ENCODE assay signal across 8 mouse cellular contexts in genomic region chr11:114726965-114727825, GRCm38 (mm10). TPM values are rescaled to one million over a fixed set of nuclear protein-coding genes. Genes with fewer than 3 reads are reported as not detected.
DNase-seq lines count a peak whose midpoint lies in the region.

TSS of gene Dnaic2 (plus strand) at chr11:114727408.

- WGBS in hindbrain, embryonic 10.5 days: 12% methylated on average over 34 of the region's 34 CpGs

- peak; percentile 92 for DNase-seq in ZHBTc4 (ENCODE audit: low read depth, low spot score)
- DNase-seq in cerebellum, adult 9-10 months: peak; percentile 56
- DNase-seq in frontal cortex, postnatal 10 days (ENCODE audit: low spot score in 2 of 2): peak; percentile 58 to 71
- DNase-seq in hindbrain, embryonic 10.5 days (ENCODE audit: low spot score): peak; percentile 82
- DNase-seq in layer of hippocampus, postnatal 25 days (ENCODE audit: extremely low spot score in 1 of 2, low spot score in 1 of 2): peak; percentile 48 to 64
- peak; percentile 73 for DNase-seq in lung, postnatal 14 days
- peak; percentile 79 for DNase-seq in right cerebral cortex, adult 18-20 months
- DNase-seq in thymus, postnatal 4 days: no peak

- no peaks in the 10 kb centered on the region for H3K9me3 ChIP-seq in hindbrain, embryonic 10.5 days

- H3K4me1 ChIP-seq in hindbrain, embryonic 10.5 days (replicated peaks): peaks cover 57% of the 10 kb centered on the region

- H3K36me3 ChIP-seq in hindbrain, embryonic 10.5 days: no peaks in the 10 kb centered on the region

- peak within 1 kb of the TSS; percentile 60 for H3K27ac ChIP-seq in hindbrain, embryonic 10.5 days

- H3K27me3 ChIP-seq in hindbrain, embryonic 10.5 days (ENCODE audit: insufficient read depth, poor library complexity, severe bottlenecking): peaks cover 16% of the 10 kb centered on the region

- peak within 1 kb of the TSS; percentile 49 for H3K4me3 ChIP-seq in hindbrain, embryonic 10.5 days

RNA-seq across cellular contexts. Expression of gene Dnaic2, which starts in this region (rescaled TPM):
- polyA plus RNA-seq in hindbrain, embryonic 10.5 days (2016; fragmentation: Nextera tagmentation; extraction: Ambion mirVana): 4.0 and 6.3 TPM in 2 replicates
- total RNA-seq in layer of hippocampus, postnatal 25 days (2021): 1 to 10 TPM; 1.4 to 1.9 TPM
